Comparison of ENCODE assay signal across 21 mouse cellular contexts in genomic region chr1:105709415-105709814, GRCm38 (mm10). TPM values are rescaled to one million over a fixed set of nuclear protein-coding genes. Genes with fewer than 3 reads are reported as not detected.
DNase-seq lines count a peak whose midpoint lies in the region; ATAC-seq lines count a peak whose summit lies in the region.
"Had no signal": no experiment of that assay in that cellular context is flagged by ENCODE, and none has a peak within 500 bp of the region (broad histone marks: within the 10 kb centered on the region; RNA-seq: fewer than 3 reads in every experiment).

No protein-coding gene starts in this region.

- peak; percentile 21 for DNase-seq in A20 (ENCODE audit: low read depth, low spot score)
- peak; percentile 44 for DNase-seq in induced T-regulatory cell, adult 2 months (ENCODE audit: low read depth)
- DNase-seq in adrenal gland, postnatal 14 days: no peak
- DNase-seq in cerebellum, adult 8-10 months: no peak
- no peak for DNase-seq in kidney, adult 9 months
- no peak for DNase-seq in urinary bladder, postnatal 36 days (ENCODE audit: low spot score in 2 of 2)
- DNase-seq: adrenal gland, adult 2 months; adrenal gland, postnatal 25 days; cerebellum, adult 18-20 months; cerebellum, adult 9-11 months; cerebellum, postnatal 25 days; gastrocnemius, postnatal 10 days; gastrocnemius, postnatal 36 days; heart, adult 2 months; heart, postnatal 14 days; heart, postnatal 4 days; kidney, adult 18-20 months had no signal

- ATAC-seq in CD4-positive, CD25-positive, alpha-beta regulatory T cell, adult 4 months: peak; percentile 89
- ATAC-seq: forebrain, embryonic 15.5 days; intestine, embryonic 16.5 days; Patski had no signal

RNA-seq across cellular contexts. Expression of gene Relch, which starts 45.8 kb away (rescaled TPM):
- 10 to 100 TPM; 45.9 to 53.2 TPM for polyA plus RNA-seq in CD4-positive, CD25-positive, alpha-beta regulatory T cell, adult 4 months (2017; shearing (Covaris generic))
- total RNA-seq in adrenal gland, postnatal 14 days (2021): 33.5 and 41.6 TPM in 2 replicates

RNA-seq across cellular contexts. Expression of gene Pign, which starts 45.9 kb away (rescaled TPM):
- 10 to 100 TPM; 16.4 to 18.6 TPM for polyA plus RNA-seq in CD4-positive, CD25-positive, alpha-beta regulatory T cell, adult 4 months (2017; shearing (Covaris generic))
- total RNA-seq in adrenal gland, postnatal 14 days (2021): 31.0 and 34.6 TPM in 2 replicates

Comparison
In these comparisons a context has a peak if more than half of its experiments do, and no peak if none do; other contexts are left out.
1. DNase-seq: peak in A20 (single experiment) and induced T-regulatory cell, adult 2 months (single experiment); none in adrenal gland, postnatal 14 days (single experiment), cerebellum, adult 8-10 months (single experiment), kidney, adult 9 months (single experiment) and urinary bladder, postnatal 36 days (0 of 2).